Mouse (Mus musculus) gastrocnemius, adult 2 months (tissue): Measurements from ENCODE around the gene Faf1. TPM values are rescaled to one million over a fixed set of nuclear protein-coding genes. Genes with fewer than 3 reads are reported as not detected.

Experiments
- DNase-seq: peaks from one replicate; pipeline ENCODE4 v3.0.0; 2022
- H3K27ac ChIP-seq: fragments of 200-600 bp; 2 replicates; pipeline ENCODE4 v1.8.1; 2022; ENCODE audit warnings: mild to moderate bottlenecking
- H3K4me3 ChIP-seq: fragments of 200-600 bp; 2 replicates; pipeline ENCODE4 v1.8.1; 2022; ENCODE audit warnings: mild to moderate bottlenecking, moderate library complexity
- CTCF ChIP-seq: fragments of 200-600 bp; IDR thresholded peaks from 2 replicates; pipeline ENCODE4 v1.8.1; 2022; ENCODE audit warnings: antibody characterized with exemption, mild to moderate bottlenecking, moderate library complexity
- intact Hi-C: fragments of 180-260 bp; cut with DNase I; formaldehyde crosslinking; loops from one replicate; pipeline ENCODE4 v1.15.1; 2025
- total RNA-seq, 2 experiments: library from RNA; stranded (reverse); gene quantifications; 2 replicates each; pipeline ENCODE4 v1.2.3; 2021

Gene Faf1
- total RNA-seq, 2 experiments from 2014 or later = 40.7 to 45.6 TPM

- Histone ChIP-seq H3K4me3 (no peak overlapping the region), H3K27ac (no peak overlapping the region)
- no peak for TF ChIP-seq CTCF
- no peak for DNase-seq
- intact Hi-C loops = no loop called here
Measured at GRCm38 (mm10) chr4:109989213-109989612, 312.8 kb downstream of the Faf1 start.

DNA sequence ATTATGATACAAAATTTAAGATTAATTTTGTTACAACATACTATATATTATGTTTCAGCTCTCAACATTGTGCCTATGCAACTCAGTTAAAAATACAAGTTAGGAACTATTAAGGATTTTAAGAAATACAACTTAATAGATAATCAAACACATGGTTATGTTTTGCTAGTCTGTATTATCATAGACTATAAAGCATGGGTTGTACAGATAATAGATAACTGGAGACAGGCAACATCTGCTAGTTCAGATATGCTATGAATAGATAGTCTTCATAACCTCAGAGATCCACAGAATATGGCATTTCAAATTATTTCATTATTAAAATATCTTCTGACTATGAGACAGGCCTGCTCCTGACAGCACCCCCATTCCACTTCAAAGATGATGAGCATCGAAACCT is 329.7 kb downstream of the Faf1 start:
- DNase-seq = no peak
- no peak for TF ChIP-seq CTCF
- intact Hi-C loops = no loop called here
- no peak overlapping the region for H3K4me3 ChIP-seq
- H3K27ac ChIP-seq = no peak overlapping the region

Other genes starting within 250 kb of the Faf1 start
- 100 to 1,000 TPM; 134 to 137 TPM for gene Rnf11, start 191.9 kb upstream of the Faf1 start, total RNA-seq
- not detected for gene 4930522H14Rik, start 145.3 kb upstream of the Faf1 start, total RNA-seq
- 10 to 100 TPM in 1 of 2 experiments, 1 to 10 TPM in 1; 8.2 to 14.0 TPM for gene Cdkn2c, start 9.4 kb upstream of the Faf1 start, total RNA-seq